Mouse (Mus musculus) intestine, embryonic 14.5 days (tissue): ENCODE data around the gene Mid1. TPM values are rescaled to one million over a fixed set of nuclear protein-coding genes. Genes with fewer than 3 reads are reported as not detected.

ENCODE experiments used
- ATAC-seq: fragments of 200-750 bp; cut with Nextera tagmentation; replicated peaks from 2 replicates; pipeline ENCODE4 v1.8.0; 2017; ENCODE audit warnings: low read depth, moderate number of reproducible peaks, moderate TSS enrichment, moderate library complexity; ENCODE audit not compliant: low FRiP score, low TSS enrichment
- DNase-seq: peaks from one replicate; pipeline ENCODE4 v3.0.0-alpha.2; 2018; ENCODE audit warnings: low spot score
- H3K27ac ChIP-seq: fragments of 300-500 bp; sonication (generic); 2 replicates; pipeline ENCODE4 v1.5.1; 2014; ENCODE audit warnings: low read depth, mild to moderate bottlenecking, control low read depth
- H3K27me3 ChIP-seq: fragments of 300-500 bp; sonication (generic); replicated peaks from 2 replicates; pipeline ENCODE4 v1.6.1; 2014; ENCODE audit warnings: low read length, control low read depth; ENCODE audit not compliant: control insufficient read depth, insufficient read depth
- H3K36me3 ChIP-seq: fragments of 300-500 bp; sonication (generic); 2 replicates; pipeline ENCODE4 v1.6.1; 2014; ENCODE audit warnings: low read length, control low read depth; ENCODE audit not compliant: control insufficient read depth, insufficient read depth
- H3K4me1 ChIP-seq: fragments of 300-500 bp; sonication (generic); replicated peaks from 2 replicates; pipeline ENCODE4 v1.6.1; 2014; ENCODE audit warnings: low read length, control low read depth, mixed read lengths; ENCODE audit not compliant: control insufficient read depth, insufficient read depth
- H3K4me2 ChIP-seq: fragments of 300-500 bp; sonication (generic); 2 replicates; pipeline ENCODE4 v1.6.1; 2014; ENCODE audit warnings: low read length
- H3K4me3 ChIP-seq: fragments of 300-500 bp; sonication (generic); 2 replicates; pipeline ENCODE4 v1.5.1; 2014; ENCODE audit warnings: low read depth, low read length, control low read depth, mixed read lengths
- H3K9ac ChIP-seq: fragments of 300-500 bp; sonication (generic); 2 replicates; pipeline ENCODE4 v1.6.1; 2014; ENCODE audit warnings: mild to moderate bottlenecking, low read length
- H3K9me3 ChIP-seq: fragments of 300-500 bp; sonication (generic); 2 replicates; pipeline ENCODE4 v1.6.1; 2016; ENCODE audit warnings: low read length, control low read depth; ENCODE audit not compliant: control insufficient read depth
- WGBS: fragments of 180-500 bp; shearing (Covaris S2); extraction: QIAGEN DNeasy Blood & Tissue Kit; methylation state at CpG from one replicate; pipeline ENCODE4 v1.1.7; 2014; 5-methylcytosine and 5-hydroxymethylcytosine counted together
- polyA plus RNA-seq: library from polyadenylated mRNA; unstranded; fragments of >200 nt; fragmentation: Nextera tagmentation; extraction: Ambion mirVana; gene quantifications from 2 replicates; pipeline ENCODE4 v1.2.1, GENCODE M21; 2014

Gene Mid1
- polyA plus RNA-seq, 1 experiment from 2014 or later, result 10.3 TPM

- peak overlapping the region; percentile 49 for H3K4me3 ChIP-seq
- H3K4me2 ChIP-seq, result peak overlapping the region; percentile 55
- H3K27ac ChIP-seq, result peak overlapping the region; percentile 48; the same call in 1 of the 2 replicates
- no peaks in the 10 kb centered on the region for H3K9me3 ChIP-seq
- no peaks in the 10 kb centered on the region for H3K36me3 ChIP-seq
- H3K4me1 ChIP-seq, result no peaks in the 10 kb centered on the region
- no peak for ATAC-seq
- H3K27me3 ChIP-seq, result peaks cover 2% of the 10 kb centered on the region; the same call in 1 of the 2 replicates
- peak overlapping the region; percentile 38; the same call in 1 of the 2 replicates for H3K9ac ChIP-seq
- DNase-seq, result no peak
- 49% methylated on average over 10 of the region's 10 CpGs for WGBS
Measured at GRCm38 (mm10) chrX:169881253-169882219, 196.5 kb downstream of the Mid1 start.

- no peaks in the 10 kb centered on the region for H3K9me3 ChIP-seq
- H3K4me2 ChIP-seq, result no peak overlapping the region
- no peak for DNase-seq
- H3K4me1 ChIP-seq, result no peaks in the 10 kb centered on the region
- H3K27me3 ChIP-seq, result peaks cover 2% of the 10 kb centered on the region; the same call in 1 of the 2 replicates
- no peak overlapping the region for H3K9ac ChIP-seq
- no peak overlapping the region for H3K27ac ChIP-seq
- H3K36me3 ChIP-seq, result no peaks in the 10 kb centered on the region
- ATAC-seq, result no peak
- WGBS, result 89% methylated on average over 1 of the region's 1 CpGs
- no peak overlapping the region for H3K4me3 ChIP-seq
Measured at GRCm38 (mm10) chrX:169882220-169882609, 197.2 kb downstream of the Mid1 start.

- Histone ChIP-seq H3K9me3 (no peaks in the 10 kb centered on the region), H3K9ac (no peak overlapping the region), H3K27ac (no peak overlapping the region), H3K27me3 (peaks cover 2% of the 10 kb centered on the region; the same call in 1 of the 2 replicates), H3K4me2 (no peak overlapping the region), H3K4me1 (no peaks in the 10 kb centered on the region), H3K36me3 (no peaks in the 10 kb centered on the region), H3K4me3 (no peak overlapping the region)
- 66% methylated on average over 8 of the region's 8 CpGs for WGBS
- DNase-seq, result no peak
- no peak for ATAC-seq
Measured at GRCm38 (mm10) chrX:169883536-169884272, 198.7 kb downstream of the Mid1 start.

- ATAC-seq, result no peak
Measured at GRCm38 (mm10) chrX:169890541-169890940, 205.5 kb downstream of the Mid1 start.

GRCm38 (mm10) chrX:169892100-169892499 is 207.1 kb downstream of the Mid1 start:
- ATAC-seq (no peak), DNase-seq (no peak)
- Histone ChIP-seq H3K36me3 (no peaks in the 10 kb centered on the region), H3K9ac (no peak overlapping the region), H3K9me3 (no peaks in the 10 kb centered on the region), H3K4me2 (no peak overlapping the region), H3K27me3 (no peaks in the 10 kb centered on the region), H3K27ac (no peak overlapping the region), H3K4me1 (no peaks in the 10 kb centered on the region), H3K4me3 (no peak overlapping the region)

More at GRCm38 (mm10) chrX:169890541-169890940, 205.5 kb downstream of the Mid1 start:
- Histone ChIP-seq H3K9me3 (no peaks in the 10 kb centered on the region), H3K27ac (no peak overlapping the region), H3K27me3 (no peaks in the 10 kb centered on the region), H3K4me1 (no peaks in the 10 kb centered on the region), H3K4me3 (no peak overlapping the region), H3K36me3 (no peaks in the 10 kb centered on the region), H3K4me2 (no peak overlapping the region), H3K9ac (no peak overlapping the region)
- 74% methylated on average over 4 of the region's 4 CpGs for WGBS
- no peak for DNase-seq

GRCm38 (mm10) chrX:169892631-169893030 is 207.6 kb downstream of the Mid1 start:
- no peak for DNase-seq
- Histone ChIP-seq H3K27ac (no peak overlapping the region), H3K36me3 (no peaks in the 10 kb centered on the region), H3K4me2 (no peak overlapping the region), H3K4me1 (no peaks in the 10 kb centered on the region), H3K9ac (no peak overlapping the region), H3K27me3 (no peaks in the 10 kb centered on the region), H3K9me3 (no peaks in the 10 kb centered on the region), H3K4me3 (no peak overlapping the region)
- WGBS, result 83% methylated on average over 2 of the region's 2 CpGs
- ATAC-seq, result no peak

- no peaks in the 10 kb centered on the region for H3K4me1 ChIP-seq
- H3K9me3 ChIP-seq, result no peaks in the 10 kb centered on the region
- H3K4me3 ChIP-seq, result no peak overlapping the region
- no peak overlapping the region for H3K4me2 ChIP-seq
- ATAC-seq (no peak), DNase-seq (no peak)
- no peaks in the 10 kb centered on the region for H3K36me3 ChIP-seq
- no peak overlapping the region for H3K27ac ChIP-seq
- 44% methylated on average over 3 of the region's 3 CpGs for WGBS
- H3K9ac ChIP-seq, result no peak overlapping the region
- no peaks in the 10 kb centered on the region for H3K27me3 ChIP-seq
Measured at GRCm38 (mm10) chrX:169899227-169899950, 214.4 kb downstream of the Mid1 start.

- Histone ChIP-seq H3K4me3 (no peak overlapping the region), H3K27ac (no peak overlapping the region), H3K9ac (no peak overlapping the region), H3K36me3 (no peaks in the 10 kb centered on the region), H3K4me2 (no peak overlapping the region), H3K27me3 (0 out of 2 replicates have a peak, but pooled peaks cover 5% of the 10 kb centered on the region), H3K4me1 (peaks cover 3% of the 10 kb centered on the region; the same call in 1 of the 2 replicates), H3K9me3 (no peaks in the 10 kb centered on the region)
- DNase-seq (no peak), ATAC-seq (no peak)
Measured at GRCm38 (mm10) chrX:169902860-169903259, 217.9 kb downstream of the Mid1 start.
